Mouse (Mus musculus) embryonic facial prominence, embryonic 14.5 days (tissue): Measurements from ENCODE around the gene Manbal. TPM values are rescaled to one million over a fixed set of nuclear protein-coding genes. Genes with fewer than 3 reads are reported as not detected.
A peak's percentile ranks its signal among the peaks of the same experiment; 100 is the strongest.

Experiments used
- ATAC-seq: fragments of 200-750 bp; cut with Nextera tagmentation; 2 replicates; pipeline ENCODE4 v1.8.0; 2017; ENCODE audit warnings: low read depth, moderate number of reproducible peaks, moderate TSS enrichment
- DNase-seq: peaks from one replicate; pipeline ENCODE4 v3.0.0-alpha.2; 2015; ENCODE audit warnings: low spot score
- H3K27ac ChIP-seq: fragments of 300-500 bp; sonication (generic); replicated peaks from 2 replicates; pipeline ENCODE4 v1.5.1; 2014; ENCODE audit warnings: low read depth, mild to moderate bottlenecking, low read length, moderate library complexity
- H3K27me3 ChIP-seq: fragments of 300-500 bp; sonication (generic); replicated peaks from 2 replicates; pipeline ENCODE4 v1.6.1; 2014; ENCODE audit warnings: low read length; ENCODE audit not compliant: control insufficient read depth, insufficient read depth
- H3K36me3 ChIP-seq: fragments of 300-500 bp; sonication (generic); 2 replicates; pipeline ENCODE4 v1.6.1; 2014; ENCODE audit warnings: low read length, mixed read lengths; ENCODE audit not compliant: control insufficient read depth, insufficient read depth
- H3K4me1 ChIP-seq: fragments of 300-500 bp; sonication (generic); 2 replicates; pipeline ENCODE4 v1.6.1; 2014; ENCODE audit warnings: antibody characterized with exemption, low read length; ENCODE audit not compliant: control insufficient read depth, insufficient read depth
- H3K4me2 ChIP-seq: fragments of 300-500 bp; sonication (generic); 2 replicates; pipeline ENCODE4 v1.6.1; 2014; ENCODE audit warnings: low read depth, mild to moderate bottlenecking, low read length, moderate library complexity, mixed read lengths
- H3K4me3 ChIP-seq: fragments of 300-500 bp; sonication (generic); 2 replicates; pipeline ENCODE4 v1.5.1; 2014; ENCODE audit warnings: low read depth, mild to moderate bottlenecking, low read length
- H3K9ac ChIP-seq: fragments of 300-500 bp; sonication (generic); 2 replicates; pipeline ENCODE4 v1.6.1; 2014; ENCODE audit warnings: low read depth, mild to moderate bottlenecking, low read length, moderate library complexity, mixed read lengths
- H3K9me3 ChIP-seq: fragments of 300-500 bp; sonication (generic); 2 replicates; pipeline ENCODE4 v1.6.1; 2016; ENCODE audit warnings: low read length; ENCODE audit not compliant: control insufficient read depth
- WGBS: fragments of 180-500 bp; shearing (Covaris S2); extraction: QIAGEN DNeasy Blood & Tissue Kit; methylation state at CpG from one replicate; pipeline ENCODE4 v1.1.7; 2014; 5-methylcytosine and 5-hydroxymethylcytosine counted together
- polyA plus RNA-seq: library from polyadenylated mRNA; unstranded; fragments of >200 nt; fragmentation: Nextera tagmentation; extraction: Ambion mirVana; gene quantifications from 2 replicates; pipeline ENCODE4 v1.2.1, GENCODE M21; 2014

Gene Manbal
- polyA plus RNA-seq, 1 experiment from 2014 or later: 39.7 TPM

DNA sequence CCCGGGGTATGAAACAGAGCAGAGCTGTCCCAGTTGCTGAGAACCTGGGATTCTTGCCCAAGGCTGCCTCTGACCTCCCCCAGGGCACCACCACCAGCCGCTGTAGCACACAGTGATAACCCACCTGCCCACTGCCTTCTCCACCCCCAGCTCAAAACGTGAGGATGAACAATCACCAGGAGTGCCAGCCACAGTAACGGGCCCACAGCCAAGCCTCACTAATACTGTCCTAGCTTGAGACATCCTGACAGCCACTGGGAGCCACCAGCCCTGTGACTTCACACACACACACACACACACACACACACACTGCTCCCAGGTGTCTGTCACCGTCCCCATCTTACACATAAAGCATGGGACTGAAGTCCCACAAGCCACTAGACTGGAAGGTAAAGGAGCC, 28.0 kb downstream of the Manbal start:
- no peaks in the 10 kb centered on the region for H3K27me3 ChIP-seq
- H3K4me2 ChIP-seq: no peak overlapping the region
- ATAC-seq (no peak), DNase-seq (no peak)
- 0 out of 2 replicates have a peak overlapping the region, but pooled peaks have one; percentile 3 for H3K9ac ChIP-seq
- H3K4me3 ChIP-seq: no peak overlapping the region
- H3K36me3 ChIP-seq: peaks cover 36% of the 10 kb centered on the region
- no peaks in the 10 kb centered on the region for H3K4me1 ChIP-seq
- WGBS: 55% methylated on average over 4 of the region's 5 CpGs
- H3K27ac ChIP-seq: no peak overlapping the region
- H3K9me3 ChIP-seq: no peaks in the 10 kb centered on the region

GRCm38 (mm10) chr2:157395960-157396359, 28.6 kb downstream of the Manbal start:
- Histone ChIP-seq H3K9ac (peak overlapping the region; percentile 3; the same call in 1 of the 2 replicates), H3K27ac (no peak overlapping the region)
- ATAC-seq: no peak

DNA sequence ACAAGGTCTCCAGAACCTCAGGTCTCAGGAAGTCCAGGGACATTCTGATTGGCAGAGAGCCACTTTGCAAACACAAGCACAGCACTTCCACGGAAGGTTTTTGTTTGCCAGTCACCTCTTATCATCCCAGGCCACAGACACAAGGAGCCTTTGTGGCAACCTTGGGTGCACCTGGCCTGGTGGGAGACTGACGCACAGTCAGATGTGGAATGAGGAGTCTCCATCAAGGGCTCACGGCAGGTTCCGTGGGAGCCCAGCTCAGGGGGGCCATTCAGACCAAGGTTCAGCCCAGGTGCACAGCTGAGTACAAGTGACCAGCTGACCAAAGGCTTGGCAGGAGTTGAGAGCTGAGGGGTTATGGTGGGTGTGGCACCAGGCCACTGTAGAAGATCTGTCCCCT, 30.0 kb downstream of the Manbal start:
- no peaks in the 10 kb centered on the region for H3K9me3 ChIP-seq
- 81% methylated on average over 4 of the region's 4 CpGs for WGBS
- no peak overlapping the region for H3K4me3 ChIP-seq
- no peak overlapping the region for H3K4me2 ChIP-seq
- H3K36me3 ChIP-seq: peaks cover 36% of the 10 kb centered on the region
- ATAC-seq: no peak
- DNase-seq: no peak
- H3K27me3 ChIP-seq: no peaks in the 10 kb centered on the region
- no peak overlapping the region for H3K9ac ChIP-seq
- H3K4me1 ChIP-seq: no peaks in the 10 kb centered on the region
- H3K27ac ChIP-seq: no peak overlapping the region

More at GRCm38 (mm10) chr2:157395960-157396359, 28.6 kb downstream of the Manbal start:
- Histone ChIP-seq H3K9me3 (no peaks in the 10 kb centered on the region), H3K27me3 (no peaks in the 10 kb centered on the region), H3K4me1 (no peaks in the 10 kb centered on the region), H3K36me3 (peaks cover 36% of the 10 kb centered on the region), H3K4me2 (no peak overlapping the region), H3K4me3 (no peak overlapping the region)
- WGBS: 30% methylated on average over 13 of the region's 13 CpGs
- peak; percentile 23 for DNase-seq

DNA sequence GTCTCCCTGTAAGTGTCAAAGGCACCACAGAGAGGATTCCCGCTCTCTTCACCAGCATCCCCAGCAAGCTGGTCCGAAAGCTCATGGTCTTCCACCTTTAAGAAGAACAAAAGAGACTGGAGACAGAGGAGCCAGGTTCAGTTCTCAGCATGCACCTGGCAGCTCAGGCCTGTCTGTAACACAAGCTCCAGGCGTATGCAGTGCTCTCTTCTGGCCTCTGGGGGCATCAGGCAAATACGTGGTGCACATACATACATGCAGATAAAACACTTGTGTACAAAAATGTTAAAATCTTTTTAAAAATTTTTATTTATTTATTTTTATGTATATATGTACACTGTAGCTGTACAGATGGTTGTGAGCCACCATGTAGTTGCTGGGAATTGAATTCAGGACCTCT, 31.1 kb downstream of the Manbal start:
- Histone ChIP-seq H3K27me3 (no peaks in the 10 kb centered on the region), H3K9ac (no peak overlapping the region), H3K9me3 (no peaks in the 10 kb centered on the region), H3K36me3 (peaks cover 36% of the 10 kb centered on the region), H3K27ac (no peak overlapping the region), H3K4me3 (no peak overlapping the region), H3K4me2 (no peak overlapping the region), H3K4me1 (no peaks in the 10 kb centered on the region)
- ATAC-seq (no peak), DNase-seq (no peak)
- WGBS: 98% methylated on average over 4 of the region's 4 CpGs

- Histone ChIP-seq H3K4me2 (no peak overlapping the region), H3K27ac (no peak overlapping the region), H3K9me3 (no peaks in the 10 kb centered on the region), H3K9ac (no peak overlapping the region), H3K4me1 (no peaks in the 10 kb centered on the region), H3K4me3 (no peak overlapping the region), H3K27me3 (no peaks in the 10 kb centered on the region), H3K36me3 (peaks cover 36% of the 10 kb centered on the region)
- ATAC-seq (no peak), DNase-seq (no peak)
- 81% methylated on average over 10 of the region's 10 CpGs for WGBS
Measured at GRCm38 (mm10) chr2:157399797-157400196, 32.4 kb downstream of the Manbal start.

GRCm38 (mm10) chr2:157400491-157400890, 33.1 kb downstream of the Manbal start:
- Histone ChIP-seq H3K4me1 (no peaks in the 10 kb centered on the region), H3K9ac (no peak overlapping the region), H3K36me3 (peaks cover 32% of the 10 kb centered on the region), H3K27me3 (no peaks in the 10 kb centered on the region), H3K4me2 (no peak overlapping the region), H3K27ac (no peak overlapping the region), H3K9me3 (no peaks in the 10 kb centered on the region), H3K4me3 (no peak overlapping the region)
- DNase-seq (no peak), ATAC-seq (no peak)
- WGBS: 91% methylated on average over 6 of the region's 6 CpGs

GRCm38 (mm10) chr2:157401261-157401660, 33.9 kb downstream of the Manbal start:
- no peak overlapping the region for H3K4me2 ChIP-seq
- H3K27ac ChIP-seq: no peak overlapping the region
- H3K36me3 ChIP-seq: peaks cover 24% of the 10 kb centered on the region
- no peak overlapping the region for H3K4me3 ChIP-seq
- no peaks in the 10 kb centered on the region for H3K4me1 ChIP-seq
- no peak overlapping the region for H3K9ac ChIP-seq
- no peak for DNase-seq
- 94% methylated on average over 2 of the region's 2 CpGs for WGBS
- no peaks in the 10 kb centered on the region for H3K9me3 ChIP-seq
- no peak for ATAC-seq
- H3K27me3 ChIP-seq: no peaks in the 10 kb centered on the region

DNA sequence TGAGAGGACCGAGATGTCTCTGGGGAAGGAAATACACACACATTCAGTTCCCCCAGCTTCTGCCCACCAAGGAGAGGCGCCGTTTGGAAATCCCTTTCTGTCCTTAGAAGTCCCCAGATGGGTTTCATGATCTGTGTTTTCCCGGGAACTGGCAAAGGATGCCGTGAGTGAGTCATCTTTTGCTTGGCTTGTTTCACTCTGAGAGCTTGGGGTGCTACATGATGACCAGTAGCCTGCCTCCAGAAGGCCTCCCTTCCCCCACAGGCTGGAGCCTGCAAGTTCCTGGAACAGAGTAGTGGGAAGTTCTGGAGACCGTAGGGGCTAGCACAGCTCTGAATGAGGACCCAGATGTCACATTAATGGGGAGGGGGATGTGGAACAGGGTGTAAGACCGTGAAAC, 40.2 kb downstream of the Manbal start:
- DNase-seq: no peak

DNA sequence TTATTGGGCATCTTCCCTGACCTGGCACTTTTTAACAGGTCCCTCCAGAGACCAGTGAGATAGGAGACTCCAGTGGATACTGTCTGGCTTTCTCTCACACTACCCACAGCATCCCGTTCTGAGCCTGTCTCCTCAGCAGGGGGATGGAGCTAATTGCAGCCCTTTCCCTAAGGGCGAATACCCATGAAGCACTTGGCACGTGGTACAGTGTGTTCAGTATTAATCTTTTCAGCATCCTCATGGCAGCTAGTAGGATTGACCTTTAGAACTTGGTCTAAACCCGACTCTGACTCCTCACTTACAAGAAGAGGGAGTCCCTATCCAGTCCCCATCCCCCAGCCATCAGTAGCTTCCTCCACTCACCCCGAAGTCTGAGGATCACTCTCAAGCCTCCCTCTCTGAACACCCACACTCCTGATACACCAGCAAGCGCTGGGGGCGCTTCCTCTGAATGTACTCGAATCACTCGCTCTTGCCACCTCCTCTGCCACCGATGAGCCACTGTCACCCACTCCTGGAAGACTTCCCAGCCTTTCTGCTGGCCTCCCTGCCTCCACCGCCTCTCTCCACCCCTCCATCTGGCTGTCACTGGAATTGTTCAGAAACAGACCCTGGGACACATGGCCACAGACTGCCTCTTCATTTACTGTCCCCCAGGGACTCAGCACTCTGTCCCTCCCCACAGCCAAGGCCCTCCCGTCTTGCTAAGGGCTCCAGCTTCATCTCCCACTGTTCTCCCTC, 42.6 kb downstream of the Manbal start:
- no peak for ATAC-seq

More for the DNA sequence above, 40.2 kb downstream of the Manbal start:
- H3K27ac ChIP-seq: no peak overlapping the region
- no peaks in the 10 kb centered on the region for H3K36me3 ChIP-seq
- no peaks in the 10 kb centered on the region; the same call in 1 of the 2 replicates for H3K4me1 ChIP-seq
- H3K4me2 ChIP-seq: no peak overlapping the region
- H3K27me3 ChIP-seq: no peaks in the 10 kb centered on the region
- WGBS: 87% methylated on average over 7 of the region's 7 CpGs
- no peak for ATAC-seq
- H3K4me3 ChIP-seq: no peak overlapping the region
- no peaks in the 10 kb centered on the region for H3K9me3 ChIP-seq
- no peak overlapping the region for H3K9ac ChIP-seq

More for the DNA sequence above, 42.6 kb downstream of the Manbal start:
- DNase-seq: no peak
- Histone ChIP-seq H3K27me3 (no peaks in the 10 kb centered on the region), H3K4me3 (no peak overlapping the region), H3K9ac (no peak overlapping the region), H3K4me1 (no peaks in the 10 kb centered on the region; the same call in 1 of the 2 replicates), H3K36me3 (no peaks in the 10 kb centered on the region), H3K9me3 (no peaks in the 10 kb centered on the region), H3K4me2 (no peak overlapping the region), H3K27ac (no peak overlapping the region)
- 62% methylated on average over 12 of the region's 12 CpGs for WGBS
